Mouse (Mus musculus) stomach, embryonic 14.5 days (tissue): Measurements from ENCODE around the gene Trnau1ap. TPM values are rescaled to one million over a fixed set of nuclear protein-coding genes. Genes with fewer than 3 reads are reported as not detected.
A peak's percentile ranks its signal among the peaks of the same experiment; 100 is the strongest.

Experiments used
- ATAC-seq: fragments of 200-750 bp; cut with Nextera tagmentation; 2 replicates; pipeline ENCODE4 v1.8.0; 2017; ENCODE audit warnings: low read depth, moderate TSS enrichment; ENCODE audit not compliant: insufficient number of reproducible peaks, insufficient read depth, low FRiP score
- H3K27ac ChIP-seq: fragments of 300-500 bp; sonication (generic); 2 replicates; pipeline ENCODE4 v1.5.1; 2014; ENCODE audit warnings: mild to moderate bottlenecking, low read length, moderate library complexity, mixed read lengths
- H3K27me3 ChIP-seq: fragments of 300-500 bp; sonication (generic); 2 replicates; pipeline ENCODE4 v1.6.1; 2014; ENCODE audit warnings: low read length, control low read depth, mixed read lengths; ENCODE audit not compliant: control insufficient read depth, insufficient read depth
- H3K36me3 ChIP-seq: fragments of 300-500 bp; sonication (generic); 2 replicates; pipeline ENCODE4 v1.6.1; 2014; ENCODE audit warnings: mild to moderate bottlenecking, control low read depth, low read length, moderate library complexity, mixed read lengths; ENCODE audit not compliant: control insufficient read depth, insufficient read depth
- H3K4me1 ChIP-seq: fragments of 300-500 bp; sonication (generic); 2 replicates; pipeline ENCODE4 v1.6.1; 2014; ENCODE audit warnings: low read length, control low read depth, mixed read lengths; ENCODE audit not compliant: control insufficient read depth, insufficient read depth
- H3K4me2 ChIP-seq: fragments of 300-500 bp; sonication (generic); replicated peaks from 2 replicates; pipeline ENCODE4 v1.6.1; 2014; ENCODE audit warnings: low read depth, low read length, control low read depth
- H3K4me3 ChIP-seq: fragments of 300-500 bp; sonication (generic); 2 replicates; pipeline ENCODE4 v1.5.1; 2014; ENCODE audit warnings: low read depth, low read length, control low read depth
- H3K9ac ChIP-seq: fragments of 300-500 bp; sonication (generic); replicated peaks from 2 replicates; pipeline ENCODE4 v1.6.1; 2014; ENCODE audit warnings: low read depth, mild to moderate bottlenecking, control low read depth, low read length, moderate library complexity, mixed read lengths
- H3K9me3 ChIP-seq: fragments of 300-500 bp; sonication (generic); 2 replicates; pipeline ENCODE4 v1.6.1; 2016; ENCODE audit warnings: low read depth, low read length, control low read depth; ENCODE audit not compliant: control insufficient read depth
- WGBS: fragments of 180-500 bp; shearing (Covaris S2); extraction: QIAGEN DNeasy Blood & Tissue Kit; methylation state at CpG from one replicate; pipeline ENCODE4 v1.1.7; 2014; 5-methylcytosine and 5-hydroxymethylcytosine counted together
- polyA plus RNA-seq: library from polyadenylated mRNA; unstranded; fragments of >200 nt; fragmentation: Nextera tagmentation; extraction: Ambion mirVana; gene quantifications from 2 replicates; pipeline ENCODE4 v1.2.1, GENCODE M21; 2014

Gene Trnau1ap
- polyA plus RNA-seq, 1 experiment from 2014 or later = 74.8 TPM

GRCm38 (mm10) chr4:132331960-132332359 lies 2.6 kb upstream of the Trnau1ap start:
- Histone ChIP-seq H3K4me1 (0 out of 2 replicates have a peak, but pooled peaks cover 8% of the 10 kb centered on the region), H3K4me2 (no peak overlapping the region), H3K27ac (no peak overlapping the region), H3K9ac (no peak overlapping the region), H3K4me3 (no peak overlapping the region), H3K27me3 (no peaks in the 10 kb centered on the region), H3K36me3 (peaks cover 39% of the 10 kb centered on the region), H3K9me3 (no peaks in the 10 kb centered on the region)
- 77% methylated on average over 3 of the region's 3 CpGs for WGBS
- ATAC-seq = no peak

GRCm38 (mm10) chr4:132329835-132330354 lies 557 bp upstream of the Trnau1ap start:
- H3K4me2 ChIP-seq = peak overlapping the region; percentile 83
- 0 out of 2 replicates have a peak, but pooled peaks cover 8% of the 10 kb centered on the region for H3K4me1 ChIP-seq
- H3K27ac ChIP-seq = peak overlapping the region; percentile 87
- peak overlapping the region; percentile 82; the same call in 1 of the 2 replicates for H3K9ac ChIP-seq
- H3K4me3 ChIP-seq = peak overlapping the region; percentile 79
- no peaks in the 10 kb centered on the region for H3K9me3 ChIP-seq
- ATAC-seq = no peak; the same call in 1 of the 2 replicates
- H3K36me3 ChIP-seq = peaks cover 40% of the 10 kb centered on the region
- no peaks in the 10 kb centered on the region for H3K27me3 ChIP-seq
- WGBS = 7% methylated on average over 10 of the region's 10 CpGs

GRCm38 (mm10) chr4:132328391-132328982 lies 851 bp downstream of the Trnau1ap start:
- H3K9me3 ChIP-seq = no peaks in the 10 kb centered on the region
- no peak; the same call in 1 of the 2 replicates for ATAC-seq
- peaks cover 36% of the 10 kb centered on the region for H3K36me3 ChIP-seq
- H3K9ac ChIP-seq = peak overlapping the region; percentile 82
- H3K4me1 ChIP-seq = 0 out of 2 replicates have a peak, but pooled peaks cover 8% of the 10 kb centered on the region
- H3K4me3 ChIP-seq = peak overlapping the region; percentile 79
- 47% methylated on average over 14 of the region's 14 CpGs for WGBS
- peak overlapping the region; percentile 83 for H3K4me2 ChIP-seq
- peak overlapping the region; percentile 87 for H3K27ac ChIP-seq
- H3K27me3 ChIP-seq = no peaks in the 10 kb centered on the region

- H3K36me3 ChIP-seq = peaks cover 30% of the 10 kb centered on the region
- no peak for ATAC-seq
- H3K27me3 ChIP-seq = no peaks in the 10 kb centered on the region
- H3K4me2 ChIP-seq = no peak overlapping the region
- 67% methylated on average over 5 of the region's 5 CpGs for WGBS
- H3K4me1 ChIP-seq = 0 out of 2 replicates have a peak, but pooled peaks cover 8% of the 10 kb centered on the region
- no peak overlapping the region for H3K27ac ChIP-seq
- H3K9ac ChIP-seq = no peak overlapping the region
- H3K4me3 ChIP-seq = no peak overlapping the region
- H3K9me3 ChIP-seq = no peaks in the 10 kb centered on the region
Measured at GRCm38 (mm10) chr4:132326481-132326880, 2.9 kb downstream of the Trnau1ap start.

- H3K36me3 ChIP-seq = peaks cover 49% of the 10 kb centered on the region
- no peak for ATAC-seq
- H3K4me2 ChIP-seq = no peak overlapping the region
- WGBS = 88% methylated on average over 8 of the region's 8 CpGs
- H3K4me3 ChIP-seq = no peak overlapping the region
- no peaks in the 10 kb centered on the region for H3K9me3 ChIP-seq
- no peak overlapping the region for H3K27ac ChIP-seq
- H3K9ac ChIP-seq = no peak overlapping the region
- H3K27me3 ChIP-seq = no peaks in the 10 kb centered on the region
- no peaks in the 10 kb centered on the region for H3K4me1 ChIP-seq
Measured at GRCm38 (mm10) chr4:132315711-132316110, 13.6 kb downstream of the Trnau1ap start.

- no peak for ATAC-seq
- 87% methylated on average over 5 of the region's 5 CpGs for WGBS
- Histone ChIP-seq H3K4me2 (no peak overlapping the region), H3K9ac (no peak overlapping the region), H3K9me3 (no peaks in the 10 kb centered on the region), H3K27ac (no peak overlapping the region), H3K4me3 (no peak overlapping the region), H3K27me3 (no peaks in the 10 kb centered on the region), H3K4me1 (0 out of 2 replicates have a peak, but pooled peaks cover 4% of the 10 kb centered on the region), H3K36me3 (peaks cover 38% of the 10 kb centered on the region)
Measured at GRCm38 (mm10) chr4:132312627-132313026, 16.7 kb downstream of the Trnau1ap start.

- whole genome bisulfite sequencing = 44% methylated on average over 3 of the region's 3 CpGs
- Histone ChIP-seq H3K36me3 (peaks cover 37% of the 10 kb centered on the region), H3K27ac (no peak overlapping the region), H3K27me3 (no peaks in the 10 kb centered on the region), H3K4me2 (no peak overlapping the region), H3K9ac (no peak overlapping the region), H3K4me3 (no peak overlapping the region), H3K4me1 (0 out of 2 replicates have a peak, but pooled peaks cover 4% of the 10 kb centered on the region), H3K9me3 (no peaks in the 10 kb centered on the region)
- ATAC-seq = no peak
Measured at GRCm38 (mm10) chr4:132311801-132312200, 17.5 kb downstream of the Trnau1ap start.

- Histone ChIP-seq H3K36me3 (peaks cover 35% of the 10 kb centered on the region), H3K9ac (no peak overlapping the region), H3K4me1 (0 out of 2 replicates have a peak, but pooled peaks cover 4% of the 10 kb centered on the region), H3K27ac (no peak overlapping the region), H3K4me2 (no peak overlapping the region), H3K4me3 (no peak overlapping the region), H3K9me3 (no peaks in the 10 kb centered on the region), H3K27me3 (no peaks in the 10 kb centered on the region)
- WGBS = 46% methylated on average over 1 of the region's 1 CpGs
- ATAC-seq = no peak
Measured at GRCm38 (mm10) chr4:132311209-132311608, 18.1 kb downstream of the Trnau1ap start.
